Mouse (Mus musculus) layer of hippocampus, adult 8-10 months (tissue): ENCODE data around the gene Naf1. TPM values are rescaled to one million over a fixed set of nuclear protein-coding genes. Genes with fewer than 3 reads are reported as not detected.

ENCODE experiments used
- total RNA-seq, 4 experiments: library from RNA; stranded (reverse); gene quantifications; 2 replicates each; pipeline ENCODE4 v1.2.4; 2022

Gene Naf1
- total RNA-seq, 4 experiments from 2014 or later: 12.7 to 15.4 (median 13.7) TPM

Other genes with a start within 250 kb of the Naf1 start
- 1 to 10 TPM; 7.9 to 9.8 (median 8.3) TPM for gene Npy5r, start 172.1 kb upstream of the Naf1 start, total RNA-seq
- gene Npy1r, start 163.0 kb upstream of the Naf1 start, total RNA-seq: 10 to 100 TPM; 28.2 to 29.4 (median 29.1) TPM